Mouse (Mus musculus) ovary, adult 2 months (tissue): Measurements from ENCODE around the gene Tle1. TPM values are rescaled to one million over a fixed set of nuclear protein-coding genes. Genes with fewer than 3 reads are reported as not detected.

ENCODE experiments used
- polyA plus RNA-seq: library from polyadenylated mRNA; depleted of rRNA; stranded (reverse); fragments of >200 nt; gene quantifications from 2 replicates; pipeline ENCODE4 v1.2.3, GENCODE M21; 2012; rRNA removed

The Tle1 gene
- polyA plus RNA-seq = 75.9 and 92.5 TPM in 2 replicates

GRCm38 (mm10) chr4:72200559-72201409 lies at the start of gene Tle1:
TSS of gene Tle1 (minus strand) at chr4:72200919.

